Mouse (Mus musculus) embryo, embryonic 10.5 days (tissue): ENCODE measurements around the gene Rps6kl1.
"Not testable (repeated sequence)": the region's sequence is repeated elsewhere in the genome, so short reads cannot be mapped to it uniquely, and the experiment has no call there.

Experiments used
- DNase-seq: peaks from one replicate; pipeline ENCODE4 v3.0.0-alpha.2; 2015; ENCODE audit warnings: low spot score

Gene Rps6kl1

DNA sequence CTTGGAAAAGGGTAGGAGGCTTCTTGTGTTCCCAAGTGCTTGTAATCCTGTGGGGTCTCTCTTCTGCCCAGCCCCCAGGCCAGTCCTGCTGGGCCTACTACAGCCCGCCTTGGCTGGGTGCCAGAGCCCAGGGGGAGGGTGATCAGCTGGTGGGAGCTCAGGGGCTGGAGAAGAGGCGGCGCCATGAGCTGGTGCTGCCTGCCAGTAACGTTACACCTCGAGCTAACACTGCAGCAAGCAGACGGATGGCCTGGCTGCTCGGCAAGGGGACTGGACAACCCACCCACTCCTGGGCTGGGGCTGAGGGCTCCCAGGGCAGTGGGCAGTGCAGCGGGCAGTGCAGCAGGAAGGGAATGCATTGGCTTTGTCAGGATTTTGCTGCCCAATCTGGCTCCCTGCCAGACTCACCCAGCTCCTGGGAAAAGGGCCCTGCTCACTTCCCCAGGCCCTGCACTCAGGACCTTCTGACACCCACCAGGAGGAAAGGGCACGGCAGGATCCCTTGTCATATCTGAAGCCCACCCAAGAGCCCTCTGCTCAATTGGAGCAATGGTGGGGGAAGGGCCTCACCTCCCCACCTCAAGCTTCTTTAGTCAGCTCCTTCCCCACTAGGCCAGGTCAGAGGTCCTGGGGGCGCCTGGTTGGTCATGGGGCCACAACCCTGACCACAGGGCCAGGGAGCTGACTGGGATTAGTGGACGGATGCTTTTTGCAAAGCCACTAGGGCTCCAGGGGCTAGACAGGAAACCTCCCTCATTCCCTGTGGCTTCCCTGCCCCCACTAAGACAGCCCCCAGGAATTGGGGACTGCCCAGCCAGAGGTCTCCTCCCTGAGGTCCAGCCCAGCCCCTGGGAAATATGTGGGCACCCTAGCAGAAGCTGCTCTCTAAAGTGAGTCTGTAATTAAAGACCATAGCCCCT lies 25.1 kb upstream of the Rps6kl1 start:
- DNase-seq, result peak; percentile 68

GRCm38 (mm10) chr12:85175087-85175675 lies 24.1 kb upstream of the Rps6kl1 start:
- peak; percentile 29 for DNase-seq

DNA sequence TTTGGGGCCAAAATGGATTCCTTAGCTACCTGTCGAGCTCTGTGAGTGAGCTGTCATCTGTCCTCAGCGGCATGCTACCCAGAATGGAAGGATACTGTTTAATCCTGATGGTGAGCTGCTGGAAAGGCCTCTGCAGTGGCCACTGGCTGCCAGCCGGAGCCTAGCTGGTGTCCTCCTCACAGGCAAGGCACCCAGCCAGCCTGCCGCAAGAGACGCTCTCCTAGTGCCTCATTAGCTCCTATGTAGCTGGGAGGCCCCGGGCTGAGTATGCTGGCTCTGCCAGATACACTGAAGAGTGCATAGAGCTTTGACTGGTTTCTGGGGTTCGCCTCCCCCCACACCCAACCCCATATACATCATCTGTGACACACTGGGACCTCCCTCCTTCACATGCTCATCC lies 23.0 kb upstream of the Rps6kl1 start:
- no peak for DNase-seq

- no peak for DNase-seq
These were observed 19.9 kb upstream of the Rps6kl1 start for GRCm38 (mm10) chr12:85170948-85171307.

GRCm38 (mm10) chr12:85170284-85170947 lies 19.4 kb upstream of the Rps6kl1 start:
- DNase-seq, result no peak

GRCm38 (mm10) chr12:85169877-85170276 lies 18.8 kb upstream of the Rps6kl1 start:
- no peak for DNase-seq

GRCm38 (mm10) chr12:85169117-85169858 lies 18.2 kb upstream of the Rps6kl1 start:
- peak; percentile 86 for DNase-seq

GRCm38 (mm10) chr12:85166631-85167030 lies 15.6 kb upstream of the Rps6kl1 start:
- DNase-seq, result no peak

DNA sequence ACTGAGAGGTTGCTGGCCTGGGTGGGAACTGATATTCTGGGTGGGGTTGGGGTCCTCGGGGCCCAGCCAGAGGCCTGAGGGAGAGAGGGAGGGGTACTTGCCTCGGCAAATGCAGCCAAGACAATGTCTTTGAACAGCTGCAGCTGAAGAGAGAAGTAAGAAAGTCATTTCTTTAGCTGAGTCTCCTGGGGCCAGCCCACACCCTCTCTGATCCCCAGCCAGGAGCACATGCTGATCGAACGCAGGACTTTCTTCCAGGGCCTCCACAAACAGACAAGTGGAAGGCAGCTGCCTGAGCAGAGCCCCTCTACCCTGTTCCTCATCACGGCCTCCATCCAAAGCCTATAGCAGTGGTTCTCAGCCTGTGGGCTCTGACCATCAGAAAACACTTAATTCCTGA lies 13.9 kb upstream of the Rps6kl1 start:
- no peak for DNase-seq

- no peak for DNase-seq
These were observed 8.5 kb upstream of the Rps6kl1 start for GRCm38 (mm10) chr12:85159592-85159991.

GRCm38 (mm10) chr12:85158801-85159200 lies 7.7 kb upstream of the Rps6kl1 start:
- DNase-seq, result no peak

DNA sequence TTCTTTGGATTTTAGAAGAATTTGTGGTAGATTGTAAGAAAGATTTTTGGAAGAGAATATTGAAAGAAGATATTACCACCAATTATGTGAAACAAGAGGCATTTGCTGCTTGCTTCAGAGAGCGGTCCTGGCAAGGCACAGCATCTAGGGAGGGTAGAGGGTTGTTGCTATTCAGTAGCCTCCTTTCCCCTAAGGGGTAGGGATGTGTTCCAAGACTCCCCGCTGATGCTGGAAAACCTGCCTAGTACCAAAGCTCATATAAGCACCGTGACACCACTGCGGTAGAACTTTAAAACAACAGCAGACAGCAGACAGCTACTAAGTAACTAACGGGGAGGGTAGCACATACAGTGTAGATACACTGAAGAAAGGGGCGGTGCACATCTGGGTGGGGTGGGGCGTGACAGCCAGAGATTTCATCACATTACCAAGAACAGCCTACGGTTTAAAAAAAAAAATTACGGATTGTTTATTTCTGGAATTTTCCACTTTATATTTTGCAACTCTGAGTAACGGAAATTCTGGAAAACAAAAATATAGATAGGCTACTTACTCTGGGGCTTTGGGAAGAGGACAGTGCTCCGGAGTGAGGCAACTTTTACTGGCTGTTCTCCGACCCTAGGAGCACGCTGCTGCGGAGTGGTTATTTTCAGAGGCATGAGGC lies 6.9 kb upstream of the Rps6kl1 start:
- no peak for DNase-seq

DNA sequence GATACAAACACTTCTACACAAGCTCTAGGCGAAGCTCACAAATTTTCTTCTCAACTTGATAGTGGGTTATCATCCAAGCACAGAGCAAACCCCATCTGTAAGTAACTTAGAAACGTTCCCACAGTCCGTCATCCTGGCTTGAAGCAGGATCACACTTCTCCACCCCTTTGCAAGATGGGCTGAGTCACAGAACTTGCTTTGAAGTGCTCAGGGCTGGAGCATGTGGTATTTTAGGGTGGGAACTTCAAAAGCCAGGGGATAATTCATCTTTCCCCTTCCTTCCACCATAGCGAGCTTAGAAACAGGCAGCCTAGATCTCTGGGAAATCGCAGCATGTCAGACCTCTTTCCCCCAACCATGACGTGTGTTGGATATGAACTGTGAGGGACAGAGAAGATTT lies 5.3 kb upstream of the Rps6kl1 start:
- no peak for DNase-seq

DNA sequence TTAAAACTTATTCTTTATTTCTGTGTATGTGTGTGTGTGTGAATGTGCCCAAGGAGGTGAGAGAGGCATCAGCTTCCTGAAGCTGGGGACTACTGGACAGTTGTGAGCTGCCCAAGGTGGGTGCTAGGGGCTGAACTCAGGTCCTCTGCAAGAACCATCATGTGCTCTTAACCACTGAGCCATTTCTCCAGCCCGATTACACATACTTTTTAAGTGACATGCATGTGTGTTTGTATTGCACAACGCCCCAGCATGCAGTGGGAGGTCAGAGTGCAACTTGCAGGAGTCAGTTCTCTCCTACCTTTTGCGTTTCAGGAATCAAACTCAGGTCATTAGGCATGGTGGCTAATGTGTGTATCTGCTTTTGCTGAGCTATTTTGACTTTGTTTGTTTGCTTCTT lies 1.9 kb upstream of the Rps6kl1 start:
- no peak for DNase-seq

DNA sequence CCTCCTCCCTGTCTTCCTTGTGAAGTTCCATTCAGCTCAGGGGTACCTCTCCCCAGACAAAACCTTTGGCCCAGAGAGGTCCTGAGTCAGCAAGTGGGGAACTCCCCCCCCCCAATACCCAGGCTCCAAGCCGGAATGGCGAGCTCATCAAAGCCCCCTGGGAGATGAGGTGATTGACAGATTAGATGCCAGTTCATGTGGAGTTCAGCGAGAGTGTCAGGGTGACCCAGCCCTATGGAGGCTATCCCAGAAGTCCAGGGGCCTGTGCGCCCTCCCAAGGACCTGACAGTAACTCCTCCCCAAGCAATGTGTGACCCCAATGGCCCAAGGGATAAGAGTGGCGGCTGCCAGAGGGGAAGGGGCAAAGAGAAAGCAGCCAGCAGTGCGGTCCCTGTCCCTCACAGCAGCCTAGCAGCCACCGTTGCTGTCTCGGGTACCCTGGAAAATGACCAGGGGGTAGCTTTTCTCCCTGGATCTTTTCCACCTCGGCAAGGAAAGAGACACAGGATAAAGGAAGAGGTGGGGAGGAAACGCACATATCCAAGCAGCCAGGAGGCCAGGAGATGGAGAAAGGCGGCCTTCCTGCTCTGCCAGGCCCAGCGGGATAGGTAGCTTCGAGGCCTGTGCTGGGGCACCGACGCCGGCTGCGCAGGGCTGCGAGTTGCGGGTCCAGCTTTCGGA lies 603 bp downstream of the Rps6kl1 start:
- DNase-seq, result no peak

DNA sequence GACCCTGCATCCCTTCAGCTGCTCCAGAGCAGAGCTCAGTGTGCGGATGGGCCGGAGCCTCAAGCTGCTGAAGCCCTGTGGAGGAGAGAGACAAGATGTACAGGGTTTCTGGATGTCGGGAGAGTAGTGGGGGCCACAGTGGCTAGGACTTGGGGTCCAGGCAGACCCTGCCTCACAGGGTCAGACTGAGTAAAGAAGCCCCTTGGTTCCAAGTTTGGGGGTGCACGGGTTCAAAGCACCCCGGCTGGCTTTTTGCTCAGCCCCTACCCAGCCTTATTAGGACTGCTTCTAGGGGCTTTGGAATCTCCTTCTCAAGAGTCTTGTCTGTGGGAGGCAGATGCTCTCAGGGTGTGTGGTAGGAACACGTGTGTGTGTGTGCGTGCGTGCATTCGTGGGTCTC lies 4.2 kb downstream of the Rps6kl1 start:
- no peak for DNase-seq

- DNase-seq, result peak; percentile 48
These were observed 4.7 kb downstream of the Rps6kl1 start for GRCm38 (mm10) chr12:85146355-85146754.

DNA sequence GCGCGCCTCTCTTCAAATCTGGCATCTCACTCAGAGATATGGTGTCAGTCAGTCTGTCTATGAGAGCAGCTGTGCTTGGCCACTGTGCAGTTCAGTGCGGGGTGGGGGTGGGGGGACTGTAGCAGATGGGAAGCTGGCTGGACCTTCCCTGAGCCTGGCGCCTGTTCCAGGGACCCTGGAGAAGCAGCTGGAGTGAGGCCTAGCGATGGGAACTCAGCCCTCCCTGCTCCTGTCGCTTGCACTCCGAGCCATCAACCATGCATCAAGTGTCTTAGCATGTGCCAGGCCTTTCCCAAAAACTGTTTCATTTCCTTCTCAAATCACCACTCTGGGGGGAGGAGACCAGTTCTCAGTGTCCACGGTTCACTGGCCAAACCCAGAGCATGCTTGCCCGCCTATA lies 5.4 kb downstream of the Rps6kl1 start:
- no peak for DNase-seq

GRCm38 (mm10) chr12:85144821-85145220 lies 6.2 kb downstream of the Rps6kl1 start:
- DNase-seq, result no peak

DNA sequence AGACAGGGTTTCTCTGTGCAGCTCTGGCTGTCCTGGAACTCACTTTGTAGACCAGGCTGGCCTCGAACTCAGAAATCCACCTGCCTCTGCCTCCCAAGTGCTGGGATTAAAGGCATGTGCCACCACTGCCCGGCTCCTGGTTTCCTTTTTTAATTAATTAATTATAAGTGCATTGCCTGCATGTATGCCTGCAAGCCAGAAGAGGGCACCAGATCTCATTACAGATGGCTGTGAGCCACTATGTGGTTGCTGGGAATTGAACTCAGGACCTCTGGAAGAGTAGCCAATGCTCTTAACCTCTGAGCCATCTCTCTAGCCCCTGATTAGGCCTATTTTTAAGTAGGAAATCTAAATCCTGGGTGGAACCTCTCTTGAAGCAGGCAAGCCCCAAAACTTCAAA lies 6.8 kb downstream of the Rps6kl1 start:
- DNase-seq, result not testable (repeated sequence)

DNA sequence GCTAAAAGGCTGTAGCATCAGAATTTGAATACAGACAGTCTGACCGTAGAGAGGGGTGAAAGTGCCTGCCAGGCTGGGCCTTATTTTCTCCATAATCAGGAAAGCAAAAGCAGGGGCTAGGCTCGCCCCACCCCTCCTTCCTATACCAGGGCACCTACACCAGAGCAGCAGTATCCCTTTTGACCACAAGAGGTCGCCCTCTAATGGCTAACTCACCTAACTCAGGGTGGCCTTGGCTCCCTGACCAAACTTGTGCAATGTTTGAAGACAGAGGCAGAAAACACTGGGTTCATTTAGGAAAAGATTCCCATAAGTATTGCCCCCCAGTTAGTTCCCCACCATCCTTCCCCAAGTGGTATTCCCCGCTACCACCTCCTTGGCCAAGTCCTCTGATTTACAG lies 8.3 kb downstream of the Rps6kl1 start:
- DNase-seq, result peak; percentile 92
